Mouse (Mus musculus) myocyte (in vitro differentiated cells): ENCODE data around the gene Ptbp3. TPM values are rescaled to one million over a fixed set of nuclear protein-coding genes. Genes with fewer than 3 reads are reported as not detected.

Source experiments
- H3K27me3 ChIP-seq: one replicate; pipeline ENCODE4 v1.6.1; 2011; ENCODE audit not compliant: control insufficient read depth, insufficient read depth, insufficient read length
- H3K36me3 ChIP-seq: one replicate; pipeline ENCODE4 v1.6.1; 2011; ENCODE audit not compliant: control insufficient read depth, insufficient read depth
- H3K4me2 ChIP-seq: one replicate; pipeline ENCODE4 v1.6.1; 2011; ENCODE audit warnings: low read depth, control low read depth
- H3K4me3 ChIP-seq: one replicate; pipeline ENCODE4 v1.5.1; 2011; ENCODE audit warnings: mild to moderate bottlenecking, control low read depth, moderate library complexity
- H3K79me2 ChIP-seq: one replicate; pipeline ENCODE4 v1.6.1; 2011; ENCODE audit not compliant: control insufficient read depth, insufficient read depth
- H3ac ChIP-seq: one replicate; pipeline ENCODE4 v1.6.1; 2011; ENCODE audit not compliant: control insufficient read depth, insufficient read length
- CEBPB ChIP-seq: IDR thresholded peaks from 2 replicates; pipeline ENCODE4 v1.6.1; 2011; ENCODE audit warnings: mild to moderate bottlenecking, moderate library complexity; ENCODE audit not compliant: poor library complexity, insufficient read depth, severe bottlenecking
- E2F4 ChIP-seq: IDR thresholded peaks from one replicate; pipeline ENCODE4 v1.6.1; 2011; ENCODE audit warnings: mild to moderate bottlenecking, control low read depth, moderate library complexity; ENCODE audit not compliant: insufficient read depth
- MAX ChIP-seq: IDR thresholded peaks from one replicate; pipeline ENCODE4 v1.6.1; 2011; ENCODE audit warnings: low read depth, mild to moderate bottlenecking, control low read depth
- MYOD1 ChIP-seq, 3 experiments: IDR thresholded peaks; one replicate each; pipeline ENCODE4 v1.6.1; 2011; ENCODE audit warnings: control low read depth in 2 of 3, low read depth in 2 of 3, mild to moderate bottlenecking in 2 of 3, moderate library complexity in 1 of 3; ENCODE audit not compliant: insufficient read length in 2 of 3, control insufficient read depth in 1 of 3
- MYOG ChIP-seq, 3 experiments: IDR thresholded peaks; one replicate each; pipeline ENCODE4 v1.6.1; 2011; ENCODE audit warnings: control low read depth in 2 of 3, low read depth in 2 of 3, mild to moderate bottlenecking in 2 of 3; ENCODE audit not compliant: insufficient read length in 2 of 3, control insufficient read depth in 1 of 3, insufficient read depth in 1 of 3
- POLR2A ChIP-seq: IDR thresholded peaks from one replicate; pipeline ENCODE4 v1.6.1; 2011; ENCODE audit warnings: low read depth, mild to moderate bottlenecking, control low read depth, moderate library complexity; ENCODE audit not compliant: insufficient read length
- POLR2AphosphoS2 ChIP-seq: IDR thresholded peaks from one replicate; pipeline ENCODE4 v1.6.1; 2011; ENCODE audit warnings: low read depth, control low read depth; ENCODE audit not compliant: insufficient read length
- REST ChIP-seq: IDR thresholded peaks from one replicate; pipeline ENCODE4 v1.6.1; 2011; ENCODE audit warnings: mild to moderate bottlenecking, control low read depth, moderate library complexity; ENCODE audit not compliant: insufficient read depth, insufficient read length
- SRF ChIP-seq: IDR thresholded peaks from one replicate; pipeline ENCODE4 v1.6.1; 2011; ENCODE audit warnings: low read depth; ENCODE audit not compliant: control insufficient read depth, insufficient read length
- TCF12 ChIP-seq: IDR thresholded peaks from one replicate; pipeline ENCODE4 v1.6.1; 2011; ENCODE audit warnings: mild to moderate bottlenecking, control low read depth; ENCODE audit not compliant: poor library complexity, insufficient read depth, severe bottlenecking
- TCF3 ChIP-seq: IDR thresholded peaks from one replicate; pipeline ENCODE4 v1.6.1; 2011; ENCODE audit warnings: low read depth, control low read depth; ENCODE audit not compliant: insufficient read length
- USF1 ChIP-seq: IDR thresholded peaks from one replicate; pipeline ENCODE4 v1.6.1; 2011; ENCODE audit warnings: low read depth, mild to moderate bottlenecking, control low read depth, moderate library complexity
- polyA plus RNA-seq: library from polyadenylated mRNA; unstranded; fragments of >200 nt; fragmentation: generic; extraction: Trizol; gene quantifications from one replicate; pipeline ENCODE4 v1.2.1, GENCODE M21; 2012; ENCODE audit warnings: missing spikeins

Gene Ptbp3
- polyA plus RNA-seq, 1 experiment, result 7.8 TPM

- Histone ChIP-seq H3ac (no peak overlapping the region), H3K27me3 (no peaks in the 10 kb centered on the region), H3K4me2 (no peak overlapping the region), H3K4me3 (no peak overlapping the region), H3K79me2 (no peaks in the 10 kb centered on the region), H3K36me3 (peaks cover 19% of the 10 kb centered on the region)
- TF ChIP-seq MYOG (IDR thresholded peaks at IDR 0.05; ENCODE audit: control insufficient read depth in 1 of 3, insufficient read depth in 1 of 3, insufficient read length in 2 of 3, low read depth in 2 of 3) (no peak), USF1 (no peak), TCF12 (no peak), MAX (no peak), E2F4 (no peak), POLR2A (no peak), POLR2AphosphoS2 (no peak), TCF3 (no peak), REST (no peak), CEBPB (no peak), SRF (no peak), MYOD1 (IDR thresholded peaks at IDR 0.05; ENCODE audit: control insufficient read depth in 1 of 3, insufficient read length in 2 of 3, low read depth in 2 of 3) (no peak)
Measured at GRCm38 (mm10) chr4:59471306-59471705, 77.9 kb downstream of the Ptbp3 start.

GRCm38 (mm10) chr4:59465449-59465848, 83.7 kb downstream of the Ptbp3 start:
- Histone ChIP-seq H3ac (no peak overlapping the region), H3K79me2 (no peaks in the 10 kb centered on the region), H3K4me3 (no peak overlapping the region), H3K27me3 (no peaks in the 10 kb centered on the region), H3K4me2 (no peak overlapping the region), H3K36me3 (no peaks in the 10 kb centered on the region)
- TF ChIP-seq REST, result no peak
- no peak for TF ChIP-seq MYOD1 (IDR thresholded peaks at IDR 0.05; ENCODE audit: control insufficient read depth in 1 of 3, insufficient read length in 2 of 3, low read depth in 2 of 3)
- no peak for TF ChIP-seq POLR2A
- no peak for TF ChIP-seq E2F4
- TF ChIP-seq POLR2AphosphoS2, result no peak
- no peak for TF ChIP-seq TCF12
- no peak for TF ChIP-seq MAX
- no peak for TF ChIP-seq SRF
- TF ChIP-seq CEBPB, result no peak
- TF ChIP-seq USF1, result no peak
- TF ChIP-seq MYOG (IDR thresholded peaks at IDR 0.05; ENCODE audit: control insufficient read depth in 1 of 3, insufficient read depth in 1 of 3, insufficient read length in 2 of 3, low read depth in 2 of 3), result no peak
- TF ChIP-seq TCF3, result no peak

GRCm38 (mm10) chr4:59464661-59465060, 84.5 kb downstream of the Ptbp3 start:
- Histone ChIP-seq H3K27me3 (no peaks in the 10 kb centered on the region), H3K4me3 (no peak overlapping the region), H3K36me3 (no peaks in the 10 kb centered on the region), H3ac (no peak overlapping the region), H3K79me2 (no peaks in the 10 kb centered on the region), H3K4me2 (no peak overlapping the region)
- TF ChIP-seq MAX, result no peak
- TF ChIP-seq POLR2A, result no peak
- no peak for TF ChIP-seq TCF12
- no peak for TF ChIP-seq REST
- no peak for TF ChIP-seq E2F4
- TF ChIP-seq MYOG (IDR thresholded peaks at IDR 0.05; ENCODE audit: control insufficient read depth in 1 of 3, insufficient read depth in 1 of 3, insufficient read length in 2 of 3, low read depth in 2 of 3), result no peak
- no peak for TF ChIP-seq USF1
- no peak for TF ChIP-seq POLR2AphosphoS2
- no peak for TF ChIP-seq TCF3

GRCm38 (mm10) chr4:59462494-59462893, 86.7 kb downstream of the Ptbp3 start:
- no peak overlapping the region for H3K4me3 ChIP-seq
- no peak overlapping the region for H3ac ChIP-seq
- H3K27me3 ChIP-seq, result no peaks in the 10 kb centered on the region
- no peak overlapping the region for H3K4me2 ChIP-seq
- no peak for TF ChIP-seq USF1
- H3K36me3 ChIP-seq, result no peaks in the 10 kb centered on the region
- no peaks in the 10 kb centered on the region for H3K79me2 ChIP-seq

GRCm38 (mm10) chr4:59461116-59461727, 87.9 kb downstream of the Ptbp3 start:
- Histone ChIP-seq H3K36me3 (no peaks in the 10 kb centered on the region), H3K79me2 (no peaks in the 10 kb centered on the region), H3K27me3 (no peaks in the 10 kb centered on the region), H3K4me2 (no peak overlapping the region), H3ac (no peak overlapping the region), H3K4me3 (no peak overlapping the region)
- TF ChIP-seq REST, result no peak
- no peak for TF ChIP-seq MYOD1 (IDR thresholded peaks at IDR 0.05; ENCODE audit: control insufficient read depth in 1 of 3, insufficient read length in 2 of 3, low read depth in 2 of 3)
- no peak for TF ChIP-seq SRF
- TF ChIP-seq CEBPB, result no peak
- no peak for TF ChIP-seq MYOG (IDR thresholded peaks at IDR 0.05; ENCODE audit: control insufficient read depth in 1 of 3, insufficient read depth in 1 of 3, insufficient read length in 2 of 3, low read depth in 2 of 3)
- no peak for TF ChIP-seq TCF3
- no peak for TF ChIP-seq E2F4
- TF ChIP-seq TCF12, result no peak
- TF ChIP-seq POLR2AphosphoS2, result no peak
